Mouse (Mus musculus): Measurements from ENCODE around the gene Gbp4. TPM values are rescaled to one million over a fixed set of nuclear protein-coding genes. Genes with fewer than 3 reads are reported as not detected.

The Gbp4 gene
- polyA plus RNA-seq (2012), result 1.0 and 1.7 TPM in 2 replicates

GRCm38 (mm10) chr5:105139409-105140088, at the start of gene Gbp4, which contains the start of the genes Gbp9 and Gbp8:
Gbp4 (minus strand) TSS chr5:105139586.
Gbp9 (minus strand) TSS chr5:105139539.
Gbp8 (minus strand) TSS chr5:105139540.

Other genes starting within 250 kb of the Gbp4 start
- gene Abcg3, start 156.9 kb downstream of the Gbp4 start, polyA plus RNA-seq (2012), result not detected in 2 replicates
- 0.39 and 0.44 TPM in 2 replicates for gene Gbp9, start within 50 bp of the Gbp4 start, polyA plus RNA-seq (2012)
- 0.09 and 0.48 TPM in 2 replicates for gene Gbp8, start within 50 bp of the Gbp4 start, polyA plus RNA-seq (2012)
- 0.02 and 0.04 TPM in 2 replicates for gene Gbp10, start 99.9 kb upstream of the Gbp4 start, polyA plus RNA-seq (2012)
- 0.19 and 0.25 TPM in 2 replicates for gene Gm43302, start 154.1 kb upstream of the Gbp4 start, polyA plus RNA-seq (2012)
- gene Gbp6, start 154.1 kb upstream of the Gbp4 start, polyA plus RNA-seq (2012), result 0.70 and 1.5 TPM in 2 replicates